Mouse (Mus musculus) hindbrain, embryonic 15.5 days (tissue): Measurements from ENCODE around the gene Tigd2. TPM values are rescaled to one million over a fixed set of nuclear protein-coding genes. Genes with fewer than 3 reads are reported as not detected.
A peak's percentile ranks its signal among the peaks of the same experiment; 100 is the strongest.

Source experiments
- ATAC-seq: fragments of 200-750 bp; cut with Nextera tagmentation; 2 replicates; pipeline ENCODE4 v1.8.0; 2017; ENCODE audit warnings: low read depth, moderate number of reproducible peaks, moderate TSS enrichment; ENCODE audit not compliant: low FRiP score
- H3K27ac ChIP-seq: fragments of 300-500 bp; sonication (generic); replicated peaks from 2 replicates; pipeline ENCODE4 v1.5.1; 2015; ENCODE audit warnings: mild to moderate bottlenecking, inconsistent platforms
- H3K27me3 ChIP-seq: fragments of 300-500 bp; sonication (generic); 2 replicates; pipeline ENCODE4 v1.6.1; 2015; ENCODE audit warnings: control low read depth, inconsistent platforms
- H3K36me3 ChIP-seq: fragments of 300-500 bp; sonication (generic); 2 replicates; pipeline ENCODE4 v1.6.1; 2015; ENCODE audit warnings: control low read depth, inconsistent platforms
- H3K4me1 ChIP-seq: fragments of 300-500 bp; sonication (generic); replicated peaks from 2 replicates; pipeline ENCODE4 v1.6.1; 2015; ENCODE audit warnings: control low read depth, inconsistent platforms
- H3K4me2 ChIP-seq: fragments of 300-500 bp; sonication (generic); 2 replicates; pipeline ENCODE4 v1.6.1; 2015; ENCODE audit warnings: moderate library complexity, mild to moderate bottlenecking, inconsistent platforms
- H3K4me3 ChIP-seq: fragments of 300-500 bp; sonication (generic); 2 replicates; pipeline ENCODE4 v1.5.1; 2015; ENCODE audit warnings: mild to moderate bottlenecking, inconsistent platforms
- H3K9ac ChIP-seq: fragments of 300-500 bp; sonication (generic); 2 replicates; pipeline ENCODE4 v1.6.1; 2015; ENCODE audit warnings: inconsistent platforms
- H3K9me3 ChIP-seq: fragments of 300-500 bp; sonication (generic); 2 replicates; pipeline ENCODE4 v1.6.1; 2016; ENCODE audit warnings: control low read depth, inconsistent platforms
- WGBS: fragments of 180-500 bp; shearing (Covaris S2); methylation state at CpG from one replicate; pipeline ENCODE4 v1.1.7; 2015; 5-methylcytosine and 5-hydroxymethylcytosine counted together
- polyA plus RNA-seq: library from polyadenylated mRNA; unstranded; fragments of >200 nt; fragmentation: Nextera tagmentation; extraction: Ambion mirVana; gene quantifications from 2 replicates; pipeline ENCODE4 v1.2.1, GENCODE M21; 2015

The Tigd2 gene
- polyA plus RNA-seq, 1 experiment from 2014 or later = 10.3 TPM

DNA sequence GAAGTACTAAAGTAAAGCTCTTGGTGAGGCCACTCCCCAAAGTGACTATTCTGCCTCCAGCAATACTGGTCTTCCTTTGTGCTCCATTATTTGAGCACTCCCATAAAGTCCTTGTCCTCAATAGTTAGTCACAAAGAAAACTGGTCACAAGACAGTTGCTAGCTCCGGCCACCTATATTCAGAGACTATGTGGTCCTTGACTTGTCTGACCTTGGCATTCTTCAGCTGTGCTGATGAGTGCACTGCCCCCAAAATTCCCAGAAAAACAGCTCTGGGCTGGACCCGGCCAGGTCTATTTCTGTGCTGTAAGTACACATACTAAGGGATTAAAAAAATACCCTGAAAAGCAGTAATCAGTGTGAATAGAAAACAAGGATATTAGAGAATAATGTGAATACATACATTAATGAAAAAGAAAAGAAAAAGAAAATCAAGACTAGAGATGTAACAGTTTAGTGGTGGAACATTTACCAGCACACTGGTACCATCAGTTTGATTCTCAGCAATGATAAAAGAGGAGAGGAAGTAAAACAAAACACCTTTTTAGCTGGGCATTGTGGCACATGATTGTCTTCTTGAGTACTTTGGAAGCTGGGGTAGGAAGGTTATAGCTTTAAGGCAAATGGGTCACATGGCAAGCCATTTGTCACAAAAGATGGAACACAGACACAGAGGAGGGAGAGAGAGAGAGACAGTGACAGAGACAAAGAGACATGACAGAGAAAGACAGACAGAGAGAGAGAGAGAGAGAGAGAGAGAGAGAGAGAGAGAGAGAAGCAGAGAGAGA is 12.6 kb upstream of the Tigd2 start:
- Histone ChIP-seq H3K4me1 (no peaks in the 10 kb centered on the region), H3K27ac (no peak overlapping the region), H3K27me3 (no peaks in the 10 kb centered on the region), H3K9me3 (no peaks in the 10 kb centered on the region), H3K4me2 (no peak overlapping the region), H3K9ac (no peak overlapping the region), H3K36me3 (no peaks in the 10 kb centered on the region), H3K4me3 (no peak overlapping the region)
- ATAC-seq = no peak
- 43% methylated on average over 2 of the region's 2 CpGs for WGBS

DNA sequence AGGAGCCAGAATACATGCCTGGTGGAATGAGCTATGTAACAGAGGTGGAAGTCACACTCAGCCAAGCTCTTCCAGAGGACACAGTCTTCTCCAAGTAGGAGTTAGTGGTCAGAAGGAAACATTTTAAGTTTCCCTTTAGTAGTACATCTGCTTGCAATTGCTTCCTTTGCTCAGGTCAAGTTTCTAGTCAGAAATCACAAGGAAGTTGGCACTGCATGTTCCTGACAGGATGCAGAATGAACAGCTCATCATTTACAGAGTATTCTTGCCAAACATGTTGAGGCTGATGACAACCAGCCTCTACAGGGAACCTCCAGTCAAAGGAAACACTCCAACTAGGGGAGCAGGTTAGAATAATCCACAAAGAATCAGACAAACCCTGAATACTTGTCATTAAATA is 11.9 kb upstream of the Tigd2 start:
- Histone ChIP-seq H3K9ac (no peak overlapping the region), H3K9me3 (no peaks in the 10 kb centered on the region), H3K4me1 (no peaks in the 10 kb centered on the region), H3K4me3 (no peak overlapping the region), H3K36me3 (no peaks in the 10 kb centered on the region), H3K27ac (no peak overlapping the region), H3K27me3 (no peaks in the 10 kb centered on the region), H3K4me2 (no peak overlapping the region)
- no peak for ATAC-seq

- Histone ChIP-seq H3K4me3 (no peak overlapping the region), H3K36me3 (no peaks in the 10 kb centered on the region), H3K4me2 (no peak overlapping the region), H3K9me3 (no peaks in the 10 kb centered on the region), H3K4me1 (no peaks in the 10 kb centered on the region), H3K27me3 (no peaks in the 10 kb centered on the region), H3K9ac (no peak overlapping the region), H3K27ac (no peak overlapping the region)
- 84% methylated on average over 3 of the region's 3 CpGs for WGBS
- no peak for ATAC-seq
These were observed 10.3 kb upstream of the Tigd2 start for GRCm38 (mm10) chr6:59198356-59198755.

DNA sequence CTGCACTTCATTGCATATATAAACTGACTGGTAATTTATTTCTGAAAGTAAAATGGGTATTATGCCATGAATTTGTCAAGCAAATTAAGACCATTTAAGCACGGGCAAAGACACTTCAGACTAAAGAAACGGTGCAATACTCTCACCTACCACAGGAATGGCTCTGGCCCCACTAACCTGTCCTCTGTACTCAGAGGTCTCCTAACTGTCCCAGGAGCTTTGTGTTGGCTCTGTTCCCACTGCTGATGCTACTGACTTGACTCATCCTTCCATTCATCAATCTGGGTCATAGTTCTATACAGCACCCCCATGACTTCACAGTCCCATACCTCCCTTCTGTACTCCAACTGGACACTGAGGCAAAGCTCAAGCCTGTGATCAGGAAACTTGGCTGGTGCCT is 9.6 kb upstream of the Tigd2 start:
- WGBS = 81% methylated on average over 2 of the region's 2 CpGs

DNA sequence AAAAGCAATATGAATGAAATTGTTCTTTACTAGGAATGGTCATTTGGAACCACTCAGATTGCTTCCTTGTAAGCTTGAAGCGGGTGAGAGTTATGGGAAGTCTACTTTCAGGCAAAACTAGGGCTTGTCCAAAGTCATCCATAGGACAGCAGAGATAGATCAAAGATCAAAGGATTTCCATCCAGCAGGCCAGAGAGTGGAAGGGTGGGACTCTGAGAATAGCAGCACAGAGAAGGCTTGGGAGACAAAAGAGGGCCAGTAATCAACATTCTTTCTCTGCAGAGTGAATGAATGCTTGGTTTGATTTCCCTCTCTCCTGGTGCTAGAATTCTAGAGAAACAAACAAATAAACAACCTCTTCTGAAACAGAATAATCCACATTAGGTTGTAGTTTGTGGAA is 1.1 kb upstream of the Tigd2 start:
- Histone ChIP-seq H3K27ac (no peak overlapping the region), H3K9me3 (no peaks in the 10 kb centered on the region), H3K4me3 (no peak overlapping the region), H3K9ac (no peak overlapping the region), H3K4me1 (peaks cover 11% of the 10 kb centered on the region), H3K27me3 (no peaks in the 10 kb centered on the region), H3K36me3 (peaks cover 2% of the 10 kb centered on the region), H3K4me2 (no peak overlapping the region)
- ATAC-seq = no peak
- WGBS = 97% methylated on average over 1 of the region's 1 CpGs

More for the DNA sequence above, 9.6 kb upstream of the Tigd2 start:
- Histone ChIP-seq H3K9ac (no peak overlapping the region), H3K27ac (no peak overlapping the region), H3K9me3 (no peaks in the 10 kb centered on the region), H3K4me2 (no peak overlapping the region), H3K36me3 (no peaks in the 10 kb centered on the region), H3K27me3 (no peaks in the 10 kb centered on the region), H3K4me1 (no peaks in the 10 kb centered on the region), H3K4me3 (no peak overlapping the region)
- no peak for ATAC-seq

DNA sequence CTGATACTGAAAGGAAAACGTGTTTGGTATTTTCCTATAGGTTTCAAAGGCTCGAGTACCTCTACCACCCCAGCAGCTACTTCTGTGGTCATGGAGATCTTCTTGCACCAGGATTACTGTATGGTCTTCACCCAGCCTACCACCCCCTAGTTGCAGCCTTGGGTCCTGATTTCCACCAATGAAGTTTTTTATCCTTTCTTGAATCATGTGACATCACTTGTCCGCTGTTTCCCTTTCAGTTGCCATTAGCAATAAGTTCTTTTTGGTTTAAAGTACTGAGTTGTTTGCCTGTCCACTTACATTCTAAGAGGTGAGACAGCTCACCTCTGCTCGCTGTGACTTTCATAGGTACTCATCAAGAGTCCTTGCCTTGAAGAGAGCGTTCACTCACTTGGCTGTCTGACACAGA is 633 bp downstream of the Tigd2 start:
- WGBS = 34% methylated on average over 5 of the region's 5 CpGs
- Histone ChIP-seq H3K9me3 (no peaks in the 10 kb centered on the region), H3K27ac (peak overlapping the region; percentile 83), H3K27me3 (no peaks in the 10 kb centered on the region), H3K36me3 (peaks cover 11% of the 10 kb centered on the region), H3K4me3 (peak overlapping the region; percentile 64), H3K4me2 (peak overlapping the region; percentile 65), H3K4me1 (peaks cover 11% of the 10 kb centered on the region), H3K9ac (peak overlapping the region; percentile 70)
- ATAC-seq = peak; percentile 82

DNA sequence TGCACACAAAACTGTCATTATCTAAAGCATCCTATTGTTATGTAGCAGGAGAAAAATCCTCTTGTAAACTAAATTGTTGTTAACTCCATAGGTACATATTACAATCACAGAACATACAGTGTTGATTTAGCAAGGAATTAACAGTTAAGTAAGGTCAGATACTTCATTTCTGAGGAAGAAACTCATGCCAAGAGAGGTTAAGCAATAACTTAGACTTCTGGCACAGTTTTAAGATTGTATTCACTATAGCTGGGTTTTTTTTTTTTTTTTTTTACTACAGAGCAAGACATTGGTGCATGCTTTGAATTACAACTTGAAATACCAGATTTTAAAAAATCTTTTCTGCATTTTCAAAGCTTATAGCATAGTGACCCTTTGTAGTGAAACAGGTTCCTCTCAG is 24.5 kb downstream of the Tigd2 start:
- Histone ChIP-seq H3K36me3 (no peaks in the 10 kb centered on the region), H3K4me1 (no peaks in the 10 kb centered on the region), H3K9ac (no peak overlapping the region), H3K27ac (no peak overlapping the region), H3K4me3 (no peak overlapping the region), H3K27me3 (no peaks in the 10 kb centered on the region), H3K9me3 (no peaks in the 10 kb centered on the region), H3K4me2 (no peak overlapping the region)
- no peak for ATAC-seq

- Histone ChIP-seq H3K36me3 (no peaks in the 10 kb centered on the region), H3K27me3 (no peaks in the 10 kb centered on the region), H3K4me1 (no peaks in the 10 kb centered on the region), H3K27ac (no peak overlapping the region), H3K9me3 (0 out of 2 replicates have a peak, but pooled peaks cover 3% of the 10 kb centered on the region), H3K4me2 (no peak overlapping the region), H3K4me3 (no peak overlapping the region), H3K9ac (no peak overlapping the region)
- no peak for ATAC-seq
These were observed 25.0 kb downstream of the Tigd2 start for GRCm38 (mm10) chr6:59233651-59234050.

- no peaks in the 10 kb centered on the region for H3K36me3 ChIP-seq
- H3K9ac ChIP-seq = no peak overlapping the region
- H3K4me1 ChIP-seq = no peaks in the 10 kb centered on the region
- ATAC-seq = no peak
- H3K27ac ChIP-seq = no peak overlapping the region
- H3K9me3 ChIP-seq = no peaks in the 10 kb centered on the region
- H3K4me3 ChIP-seq = no peak overlapping the region
- H3K27me3 ChIP-seq = no peaks in the 10 kb centered on the region
- whole genome bisulfite sequencing = 44% methylated on average over 2 of the region's 2 CpGs
- no peak overlapping the region for H3K4me2 ChIP-seq
These were observed 41.0 kb downstream of the Tigd2 start for GRCm38 (mm10) chr6:59249675-59250074.

- Histone ChIP-seq H3K4me1 (no peaks in the 10 kb centered on the region), H3K27me3 (no peaks in the 10 kb centered on the region), H3K27ac (no peak overlapping the region), H3K4me3 (no peak overlapping the region), H3K4me2 (no peak overlapping the region), H3K36me3 (no peaks in the 10 kb centered on the region), H3K9ac (no peak overlapping the region), H3K9me3 (no peaks in the 10 kb centered on the region)
- no peak for ATAC-seq
These were observed 41.9 kb downstream of the Tigd2 start for GRCm38 (mm10) chr6:59250536-59250935.

GRCm38 (mm10) chr6:59255909-59256308 is 47.2 kb downstream of the Tigd2 start:
- H3K9me3 ChIP-seq = no peaks in the 10 kb centered on the region
- no peaks in the 10 kb centered on the region for H3K4me1 ChIP-seq
- no peak overlapping the region for H3K4me2 ChIP-seq
- no peak overlapping the region for H3K27ac ChIP-seq
- no peak for ATAC-seq
- WGBS = 82% methylated on average over 1 of the region's 1 CpGs
- H3K9ac ChIP-seq = no peak overlapping the region
- H3K4me3 ChIP-seq = no peak overlapping the region
- no peaks in the 10 kb centered on the region for H3K36me3 ChIP-seq
- H3K27me3 ChIP-seq = no peaks in the 10 kb centered on the region
